Mouse (Mus musculus): ENCODE results near the gene Hsd17b2.
"Not testable (repeated sequence)": the region's sequence is repeated elsewhere in the genome, so short reads cannot be mapped to it uniquely, and the experiment has no call there.

Gene Hsd17b2

DNA sequence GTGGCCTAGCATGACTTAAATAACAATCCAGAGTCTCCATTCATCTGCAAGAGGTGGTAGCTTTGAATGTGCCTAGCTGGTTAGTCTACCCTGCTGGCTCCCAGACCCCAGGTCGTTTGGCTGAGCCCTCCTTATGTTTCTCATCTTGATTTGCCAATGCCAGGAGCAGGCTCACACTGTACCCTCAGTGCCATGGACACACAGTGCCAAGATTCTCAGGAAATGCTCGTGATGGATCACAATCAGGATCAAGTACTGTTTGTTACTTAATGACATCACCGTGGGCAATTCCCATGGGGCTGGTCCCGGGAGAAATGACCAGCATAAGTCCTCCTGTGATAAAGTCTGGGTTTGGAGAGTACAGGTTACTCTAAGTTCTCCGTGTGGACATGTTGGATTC is 14.2 kb downstream of the Hsd17b2 start:
- DNase-seq, result no peak

DNA sequence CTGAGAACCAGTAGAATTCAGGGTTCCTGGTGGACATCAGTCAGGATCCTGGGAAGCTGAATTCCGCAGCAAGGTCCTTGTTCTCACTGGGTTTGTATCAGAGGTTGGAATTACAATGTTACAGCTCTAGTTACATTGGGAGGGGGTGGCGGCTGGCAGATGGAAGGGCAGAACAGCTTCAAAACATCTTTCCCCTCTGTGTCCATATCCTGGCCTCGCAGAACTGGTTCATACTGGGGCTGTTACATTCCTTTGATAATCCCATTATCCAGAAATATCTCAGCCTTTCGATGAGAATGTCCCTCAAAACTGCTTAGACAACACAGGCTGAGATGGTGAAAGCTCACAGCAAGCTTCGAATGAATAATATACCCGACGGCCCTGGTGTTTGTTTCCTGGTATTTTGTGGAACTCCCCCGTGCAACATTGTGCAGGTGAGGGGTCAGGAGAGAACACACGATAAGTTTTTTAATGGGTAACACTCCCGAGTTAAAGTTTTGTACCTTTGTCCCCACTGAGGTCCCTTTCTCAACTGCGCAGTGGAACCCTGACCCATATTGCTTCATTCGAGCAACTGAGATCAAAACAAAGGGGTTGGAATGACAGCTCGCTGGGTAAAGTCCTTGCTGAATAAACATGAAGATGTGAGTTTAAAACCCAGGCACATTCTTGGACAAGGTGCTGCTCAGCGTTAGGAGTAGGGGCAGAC is 16.6 kb downstream of the Hsd17b2 start:
- no peak for DNase-seq

DNA sequence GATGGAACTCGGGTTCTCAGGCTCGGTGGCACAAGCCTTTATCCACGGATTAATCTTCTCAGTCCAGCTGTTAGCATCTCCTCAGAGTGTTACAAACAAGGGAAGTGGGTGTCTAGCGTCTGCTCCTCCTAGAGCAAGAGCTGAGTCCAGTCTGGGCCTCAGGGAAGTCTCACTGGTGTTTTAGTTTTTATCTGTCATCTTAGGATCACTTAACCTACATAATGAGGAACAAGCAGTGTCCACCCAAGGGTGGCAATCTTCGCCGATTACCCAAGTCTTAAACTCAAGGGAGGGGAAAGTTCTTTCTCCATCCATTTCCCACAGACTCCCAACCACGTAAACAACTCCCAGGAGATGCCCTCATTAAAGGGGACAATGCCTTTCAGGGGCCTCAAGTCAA is 24.8 kb downstream of the Hsd17b2 start:
- no peak for DNase-seq

DNA sequence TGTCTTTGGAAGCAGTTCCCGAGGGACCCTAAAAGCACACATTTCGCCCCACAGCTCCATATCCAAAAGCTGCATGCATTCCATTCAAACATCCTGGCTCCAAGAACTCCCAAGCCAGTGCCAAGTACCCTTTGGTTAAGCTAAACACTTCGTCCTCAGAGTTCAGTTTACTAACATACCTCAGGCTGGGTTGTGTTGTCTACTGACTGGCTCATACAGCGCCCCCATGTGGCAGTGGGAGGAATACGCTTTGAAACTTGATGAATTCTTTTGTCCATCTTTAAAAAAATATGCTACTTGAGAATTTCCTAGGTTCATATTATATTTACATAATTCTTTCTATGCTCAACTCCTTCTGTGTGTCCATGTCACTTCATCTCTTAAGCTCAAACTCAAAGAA is 25.9 kb downstream of the Hsd17b2 start:
- DNase-seq, result peak in 1 of 2 experiments; percentile 24

DNA sequence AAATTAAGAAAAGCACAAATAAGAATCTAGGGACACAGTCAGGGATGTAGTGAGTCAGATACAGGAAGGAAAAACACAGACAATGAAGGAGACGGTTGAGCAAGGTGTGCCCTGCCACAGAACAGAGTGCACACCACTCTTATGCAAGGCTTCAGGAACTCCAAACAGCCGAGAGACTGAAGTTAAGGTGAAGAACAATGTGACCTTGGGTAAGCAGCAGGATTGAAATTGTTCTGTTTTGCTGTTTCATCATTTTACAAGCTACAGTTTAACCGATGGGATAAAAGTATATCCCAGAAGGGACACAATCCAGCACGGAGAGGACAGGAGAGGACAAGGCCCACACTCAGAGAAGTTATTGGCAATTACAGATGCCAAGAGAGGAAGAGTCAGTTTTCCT is 26.5 kb downstream of the Hsd17b2 start:
- no peak for DNase-seq

DNA sequence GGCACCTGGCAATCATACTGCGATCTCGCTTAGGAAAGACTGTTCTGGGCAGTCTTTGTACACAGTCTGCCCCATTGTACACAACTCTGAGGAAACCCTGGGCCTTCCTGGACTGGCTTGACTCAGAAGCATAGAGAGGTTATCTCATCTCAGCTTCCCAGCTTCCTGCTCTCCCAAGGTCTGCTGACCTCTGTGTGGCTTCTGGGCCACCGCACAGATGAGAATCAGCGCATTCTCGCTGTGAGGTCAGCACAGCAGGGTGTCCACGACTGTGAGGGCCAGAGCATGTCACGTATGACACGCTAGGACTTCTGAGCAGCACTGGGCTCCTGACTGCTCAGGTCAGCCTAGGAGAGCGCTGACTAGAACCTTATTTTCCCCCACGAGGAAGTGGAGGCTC is 29.3 kb downstream of the Hsd17b2 start:
- peak; percentile 14 to 16 for DNase-seq

DNA sequence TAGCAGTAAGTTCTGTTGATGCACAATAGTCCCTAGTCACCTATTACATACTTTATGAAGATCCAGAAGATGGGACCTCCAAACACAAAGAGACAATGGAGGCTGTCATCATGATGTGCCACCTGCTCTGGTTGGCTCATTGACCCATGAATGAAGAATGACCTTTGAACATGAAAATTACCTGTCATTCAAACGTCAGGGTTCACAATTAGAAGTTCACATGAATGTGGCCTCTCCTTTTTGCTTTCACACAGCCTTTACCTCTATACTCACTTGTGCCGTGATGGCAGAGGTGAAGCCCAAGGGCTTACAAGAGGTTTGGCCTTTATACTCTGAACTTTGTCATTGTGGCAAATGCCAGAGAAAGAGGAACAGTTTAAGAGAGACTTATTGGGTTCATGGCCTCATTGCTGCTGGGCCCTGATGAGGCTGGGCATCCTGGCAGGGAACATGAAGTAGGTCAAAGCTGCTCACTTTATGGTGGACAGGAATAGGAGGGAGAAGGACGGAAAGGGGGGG is 35.0 kb downstream of the Hsd17b2 start:
- no peak for DNase-seq

DNA sequence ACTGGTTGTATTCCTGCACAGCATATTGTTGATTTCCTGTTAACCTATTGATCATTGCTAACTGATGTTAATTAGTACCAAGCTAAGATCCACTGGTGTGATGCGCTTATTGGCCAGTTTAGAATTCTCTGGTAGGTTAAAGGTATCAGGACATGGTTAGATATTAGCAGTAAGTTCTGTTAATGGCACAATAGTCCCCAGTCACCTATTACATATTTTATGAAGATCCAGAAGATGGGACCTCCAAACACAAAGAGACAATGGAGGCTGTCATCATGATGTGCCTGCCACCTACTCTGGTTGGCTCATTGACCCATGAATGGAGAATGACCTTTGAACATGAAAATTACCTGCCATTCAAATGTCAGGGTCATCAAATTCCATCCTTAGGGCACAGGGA is 36.5 kb downstream of the Hsd17b2 start:
- not testable (repeated sequence) for DNase-seq

DNA sequence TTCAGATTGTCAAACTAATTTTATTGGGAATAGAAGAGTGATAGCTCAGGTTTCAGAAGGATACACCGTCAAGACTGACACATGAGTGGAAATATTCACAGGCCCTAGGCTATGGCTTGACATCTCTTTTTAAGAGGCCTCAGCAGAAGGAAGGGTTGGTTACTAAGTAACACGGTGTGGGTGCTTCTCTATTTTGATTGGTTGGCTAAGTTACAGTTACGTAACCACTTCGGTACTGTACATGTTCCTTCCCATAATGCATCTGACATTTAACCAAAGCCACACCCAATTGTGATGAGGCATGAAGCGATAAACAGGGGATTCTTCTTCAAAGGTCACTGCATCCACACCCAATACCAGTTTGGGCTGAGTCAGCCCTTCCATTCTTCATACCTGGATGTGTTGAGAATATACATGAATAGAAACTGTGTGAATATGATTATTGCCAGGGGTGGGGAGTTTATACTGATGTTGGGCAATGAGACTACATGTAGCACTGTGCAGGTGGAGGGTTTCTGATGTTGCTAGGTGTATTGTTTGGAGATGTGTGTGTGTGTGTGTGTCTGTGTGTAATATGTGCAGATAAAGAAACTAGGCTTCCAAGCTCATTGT is 38.8 kb downstream of the Hsd17b2 start:
- no peak for DNase-seq

DNA sequence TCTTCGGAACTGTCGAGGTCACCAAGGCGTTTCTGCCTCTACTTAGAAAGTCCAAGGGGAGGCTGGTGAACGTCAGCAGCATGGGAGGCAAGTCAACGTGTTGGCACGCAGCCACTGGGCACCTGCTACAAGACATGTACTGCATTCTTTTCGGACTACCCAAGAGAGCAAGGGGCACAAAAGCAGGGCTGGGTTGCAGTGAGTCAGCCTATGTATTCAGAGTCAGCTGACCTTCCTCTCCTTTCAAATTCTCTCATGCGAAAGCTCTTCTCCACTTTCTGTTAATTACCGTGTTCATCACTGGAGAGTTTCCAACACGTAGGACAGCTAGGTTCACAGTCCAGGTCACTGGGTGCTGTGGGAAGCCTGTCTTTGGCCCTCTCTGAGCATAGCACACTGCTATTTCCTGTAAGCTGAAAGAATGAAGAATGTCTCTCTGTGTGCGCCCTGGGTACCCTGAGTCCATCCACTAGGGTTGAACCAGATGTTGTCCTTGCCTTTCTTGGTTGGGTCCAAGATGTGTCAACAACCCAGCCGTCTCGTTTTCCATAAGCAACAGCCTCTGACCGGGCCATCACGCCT is 40.8 kb downstream of the Hsd17b2 start:
- DNase-seq, result peak; percentile 29 to 31

DNA sequence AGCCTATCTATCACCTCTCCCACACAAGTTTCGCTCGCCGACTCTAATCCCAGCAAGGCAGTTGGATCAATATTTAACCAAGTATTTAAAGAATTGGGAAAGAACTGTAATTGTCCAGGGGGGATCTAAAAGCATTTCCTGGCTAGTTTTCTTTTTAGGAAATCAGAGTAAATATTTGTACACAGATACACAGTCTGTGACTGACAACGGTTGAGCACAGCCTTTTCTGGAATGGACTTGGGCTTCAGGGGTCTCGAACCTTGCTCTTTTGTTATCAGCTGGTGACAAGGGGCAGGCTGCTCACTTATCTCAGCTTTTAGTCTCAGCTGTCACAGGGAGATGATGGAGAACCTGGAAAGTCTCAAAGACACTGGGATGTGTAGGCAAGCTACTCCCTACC is 44.9 kb downstream of the Hsd17b2 start:
- DNase-seq, result no peak

DNA sequence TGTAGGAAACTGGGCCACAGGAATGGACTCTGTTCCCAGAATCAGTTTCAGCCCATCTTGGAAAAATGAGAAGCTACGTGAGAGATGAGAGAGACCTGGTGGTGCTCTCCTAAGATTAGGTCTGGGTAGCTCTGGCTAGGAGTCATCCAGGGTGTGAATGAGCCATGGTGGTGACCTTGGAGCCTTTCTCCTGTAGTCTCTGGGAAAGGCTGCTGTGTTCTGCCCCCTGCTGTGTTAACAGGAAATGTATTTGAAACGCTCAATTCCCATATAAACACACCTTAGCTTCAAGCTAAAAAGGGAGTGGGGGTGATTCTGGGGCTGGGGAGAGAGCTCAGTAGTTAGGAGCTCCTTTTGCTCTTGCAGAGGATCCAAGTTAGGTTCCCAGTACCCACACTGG is 45.7 kb downstream of the Hsd17b2 start:
- no peak for DNase-seq

DNA sequence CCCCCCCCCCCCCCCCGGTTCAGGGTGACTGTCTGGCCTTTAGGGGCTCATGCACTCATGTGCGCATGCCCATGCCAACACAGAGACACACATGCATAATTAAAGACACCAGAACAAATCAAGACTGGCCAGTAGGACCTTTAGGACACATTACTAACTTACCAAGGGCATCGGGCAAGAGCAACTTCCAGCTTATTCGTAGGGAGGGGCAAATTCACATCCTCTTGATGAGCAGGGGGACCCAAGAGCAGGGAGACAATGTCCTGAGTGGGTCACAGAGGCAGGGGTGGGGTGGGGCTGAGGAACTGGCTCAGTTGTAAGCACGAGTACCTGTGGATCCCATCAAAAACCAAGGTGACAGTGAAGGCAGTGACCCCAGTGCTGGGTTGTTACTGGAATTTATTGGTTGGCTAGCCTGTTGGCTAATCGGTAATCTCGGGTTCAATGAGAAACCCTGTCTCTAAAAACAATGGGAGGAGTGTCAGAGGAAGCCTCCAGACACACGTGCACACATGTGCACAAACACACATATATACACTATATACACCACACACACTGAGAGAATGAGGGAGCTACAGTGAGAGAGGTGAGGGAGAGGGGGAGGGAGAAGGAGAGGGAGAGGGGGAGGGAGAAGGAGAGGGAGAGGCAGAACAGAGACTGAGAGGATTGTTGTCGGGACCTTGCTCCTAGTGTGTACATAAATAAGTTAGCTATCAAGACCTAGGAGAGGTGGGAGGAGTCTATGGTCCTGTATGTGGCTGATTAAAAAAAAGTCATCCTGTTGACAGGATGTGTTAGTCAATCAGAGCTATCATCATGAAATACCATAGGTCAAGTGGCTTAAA is 46.4 kb downstream of the Hsd17b2 start:
- no peak for DNase-seq

DNA sequence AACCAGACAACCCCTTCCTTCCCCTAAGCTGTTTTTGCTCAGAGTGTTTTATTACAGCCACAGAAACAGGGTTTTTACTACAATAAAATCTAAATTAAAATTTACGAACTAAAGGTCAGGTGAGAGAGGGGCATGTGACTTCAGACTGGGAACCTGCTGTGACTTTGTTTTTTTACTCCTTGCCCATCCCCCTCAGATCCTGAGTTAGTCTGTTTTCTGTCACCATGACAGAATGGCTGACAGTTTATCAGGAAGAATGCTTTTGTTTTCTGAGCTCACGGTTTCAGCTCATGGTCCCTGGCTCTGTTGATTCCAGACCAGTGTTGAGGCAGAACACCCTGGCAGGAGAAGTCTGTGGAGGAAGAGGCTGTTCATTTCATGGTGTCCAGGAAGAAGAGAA is 47.7 kb downstream of the Hsd17b2 start:
- no peak for DNase-seq

DNA sequence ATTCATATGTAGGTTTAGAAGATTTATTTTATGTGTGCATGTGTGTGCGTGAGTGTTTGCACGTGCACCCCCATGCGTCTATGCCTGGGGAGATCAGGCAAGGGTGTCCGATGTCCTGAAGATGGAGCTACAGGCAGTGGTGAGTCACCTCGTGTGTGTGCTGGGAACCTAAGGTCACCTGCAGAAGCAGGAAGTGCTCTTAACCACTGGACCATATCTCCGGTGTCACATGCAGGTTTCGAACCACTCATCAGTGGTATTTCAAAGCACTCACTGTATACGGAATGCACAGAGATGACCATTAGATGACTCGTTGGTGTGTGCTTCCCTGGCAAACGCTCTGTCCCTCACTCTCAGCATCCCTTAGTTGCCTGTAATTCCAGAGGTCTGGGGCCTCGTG is 56.2 kb downstream of the Hsd17b2 start:
- no peak for DNase-seq

DNA sequence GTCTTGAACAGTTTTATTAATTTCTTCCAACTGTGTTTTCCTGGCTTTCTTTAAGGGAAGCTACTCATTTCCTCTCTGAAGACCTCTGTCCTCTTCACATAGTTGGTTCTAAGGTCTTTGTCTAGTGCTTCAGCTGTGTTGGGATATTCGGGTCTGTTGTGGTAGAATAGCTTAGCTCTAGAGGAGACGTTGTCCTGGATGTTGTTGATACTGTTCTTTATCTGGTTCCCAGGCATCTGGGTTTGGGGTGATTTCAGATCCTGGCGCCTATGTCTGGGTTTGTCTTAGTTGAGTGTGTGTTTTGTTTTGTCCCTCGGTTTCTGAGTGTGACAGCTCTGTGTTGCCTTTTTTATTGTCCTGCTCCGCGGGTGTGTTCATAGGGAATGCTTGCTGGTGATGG is 61.1 kb downstream of the Hsd17b2 start:
- DNase-seq, result no peak

DNA sequence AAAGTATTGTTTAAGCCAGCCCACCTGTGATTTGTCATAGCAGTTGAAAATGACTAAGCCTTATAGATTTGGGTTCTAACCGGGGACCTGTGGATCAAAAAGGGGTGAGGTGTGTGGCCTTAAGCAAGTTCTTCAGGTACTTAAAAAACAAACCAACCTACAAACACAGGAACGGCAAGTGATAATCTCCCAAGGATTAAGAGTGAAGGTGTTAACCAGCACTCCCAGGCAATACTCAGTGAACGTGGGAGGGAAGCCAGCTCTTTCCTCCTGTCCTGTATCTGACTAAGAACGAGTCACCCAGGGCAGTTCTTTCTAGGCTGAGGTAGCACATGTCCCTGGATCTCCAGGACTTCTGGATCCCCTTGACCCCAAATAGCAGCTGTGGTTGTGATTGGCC is 62.9 kb downstream of the Hsd17b2 start:
- no peak for DNase-seq

DNA sequence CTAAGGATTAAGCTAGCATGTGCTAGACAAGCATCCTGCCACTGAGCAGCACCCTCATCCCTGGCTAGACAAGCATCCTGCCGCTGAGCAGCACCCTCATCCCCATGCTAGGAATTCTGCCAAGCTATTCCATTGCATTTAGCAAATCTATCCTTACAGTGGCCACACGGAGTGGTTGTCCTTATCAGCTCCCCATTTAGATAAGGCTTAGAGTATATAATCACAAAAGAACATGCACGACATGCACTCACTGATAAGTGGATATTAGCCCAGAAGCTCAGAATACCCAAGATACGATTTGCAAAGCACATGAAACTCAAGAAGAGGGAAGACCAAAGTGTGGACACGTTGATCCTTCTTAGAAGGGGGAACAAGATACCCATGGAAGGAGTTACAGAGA is 64.2 kb downstream of the Hsd17b2 start:
- DNase-seq, result no peak

DNA sequence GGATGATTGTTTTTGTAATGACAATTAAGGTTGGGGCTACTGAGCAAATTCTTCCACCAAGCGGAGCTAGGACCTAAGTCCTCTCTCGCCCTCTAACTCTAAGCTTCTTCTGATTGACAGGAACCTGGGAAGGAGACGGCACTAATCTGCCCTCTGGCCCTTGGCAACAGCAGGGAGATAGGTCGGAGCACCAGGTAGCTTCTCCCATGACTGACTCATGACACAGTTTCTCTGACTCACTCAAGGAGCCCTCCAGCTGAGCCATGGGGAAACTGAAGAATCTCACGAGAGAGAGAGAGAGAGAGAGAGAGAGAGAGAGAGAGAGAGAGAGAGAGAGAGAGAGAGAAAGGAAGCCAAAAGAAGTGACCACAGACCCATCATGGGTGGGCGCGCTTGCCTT is 67.3 kb downstream of the Hsd17b2 start:
- no peak for DNase-seq

DNA sequence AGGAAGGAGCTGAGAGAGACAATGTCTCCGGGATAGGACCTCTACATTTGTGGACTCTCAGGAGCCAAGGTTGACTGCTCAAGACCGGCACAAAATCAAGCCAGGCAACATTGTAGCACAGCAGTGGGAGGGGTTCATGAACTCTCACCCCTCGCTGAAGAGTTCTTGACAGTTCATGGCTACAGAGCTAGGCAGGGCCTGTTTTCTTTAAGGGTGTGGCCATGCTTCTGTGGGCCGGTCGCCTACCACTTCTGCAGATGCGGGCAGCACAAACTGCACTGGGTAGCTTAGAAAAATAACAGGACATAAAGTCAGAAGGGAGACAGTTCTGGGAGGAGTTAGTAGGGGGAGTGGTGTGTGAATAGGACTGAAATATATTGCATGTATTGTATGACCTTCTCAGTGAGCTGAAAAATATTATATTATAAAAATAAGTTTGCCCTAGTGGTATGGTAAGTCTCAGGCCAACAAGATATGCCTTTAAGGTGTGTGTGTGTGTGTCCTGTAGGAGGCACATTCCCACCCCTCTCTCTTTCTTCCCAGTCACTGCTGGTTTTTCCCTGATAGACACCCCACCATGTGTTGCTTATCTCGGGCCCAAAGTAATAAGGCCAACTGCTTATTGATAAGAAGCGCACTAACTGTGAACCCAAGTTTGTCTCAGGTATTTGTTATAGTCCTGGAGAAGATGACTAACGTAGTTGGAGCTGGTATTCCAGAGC is 69.6 kb downstream of the Hsd17b2 start:
- no peak for DNase-seq

DNA sequence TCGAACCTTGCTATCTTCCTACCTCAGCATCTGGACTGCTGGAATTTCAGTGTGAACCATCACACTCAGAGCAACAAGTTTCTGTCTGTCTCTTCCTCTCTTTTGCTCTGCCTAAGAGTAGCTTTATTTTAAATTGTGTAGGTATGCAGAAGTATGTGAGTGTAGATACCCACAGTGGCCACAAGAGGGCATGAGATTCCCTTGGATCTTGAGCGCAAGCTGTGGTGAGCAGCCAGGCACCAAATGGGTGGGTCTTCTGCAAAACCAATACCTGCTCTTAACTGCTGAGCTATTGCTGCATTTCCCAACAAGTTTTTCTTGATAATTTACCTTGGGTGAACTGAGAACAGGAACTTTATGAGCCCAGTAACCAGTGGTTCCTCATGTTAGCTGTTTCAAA is 70.4 kb downstream of the Hsd17b2 start:
- DNase-seq, result peak; percentile 54 to 65

DNA sequence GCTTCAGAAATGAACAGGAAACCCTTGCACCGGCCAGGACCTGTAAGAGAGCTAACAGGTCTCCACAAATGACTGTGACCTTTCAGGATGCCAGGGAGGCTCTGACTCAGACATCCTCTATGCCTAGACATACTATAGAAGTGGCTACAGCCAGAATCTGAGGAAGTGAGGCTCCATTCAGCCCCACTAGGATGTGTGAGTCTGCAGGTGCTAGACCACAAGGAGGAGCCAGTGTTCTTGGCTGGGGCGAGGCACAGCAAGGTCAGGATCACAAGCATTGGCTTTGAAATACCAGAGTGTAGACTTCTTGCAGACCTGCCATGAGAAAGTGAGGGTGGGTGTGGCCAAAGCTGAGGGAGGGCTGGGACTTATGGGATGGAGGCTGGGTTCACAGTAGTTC is 70.9 kb downstream of the Hsd17b2 start:
- no peak for DNase-seq

DNA sequence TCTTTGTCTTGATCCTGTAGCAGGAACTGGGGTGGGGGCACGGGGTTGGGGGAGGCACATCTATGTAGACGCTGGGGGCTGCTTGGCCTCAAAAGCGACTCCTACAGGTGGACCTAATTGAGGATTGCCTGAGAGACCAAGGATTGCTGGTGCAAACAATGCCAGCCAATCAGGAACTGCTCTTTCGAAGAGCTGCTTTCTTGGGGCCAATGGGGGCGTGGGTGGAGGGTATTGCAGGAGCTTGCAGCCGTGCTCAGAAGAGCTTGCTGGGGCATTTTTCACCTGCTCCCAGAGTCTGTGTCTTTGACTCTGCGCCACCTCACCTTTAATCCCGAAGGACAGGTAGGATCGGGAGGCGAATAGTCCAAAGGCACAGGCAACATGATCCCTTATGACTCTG is 73.9 kb downstream of the Hsd17b2 start:
- no peak for DNase-seq
